Mouse (Mus musculus): ENCODE data around the gene Hhatl. TPM values are rescaled to one million over a fixed set of nuclear protein-coding genes. Genes with fewer than 3 reads are reported as not detected.
A peak's percentile ranks its signal among the peaks of the same experiment; 100 is the strongest.

Gene Hhatl
- polyA plus RNA-seq, 1 experiment from 2014 or later = 0.56 TPM

GRCm38 (mm10) chr9:121784801-121785200 lies 7.5 kb downstream of the Hhatl start:
- H3K4me3 ChIP-seq (ENCODE audit: low read length) = no peak overlapping the region
- no peak overlapping the region for H3K4me2 ChIP-seq (replicated peaks; ENCODE audit: low read depth, low read length)
- H3K4me1 ChIP-seq (ENCODE audit: insufficient read depth, low read length) = no peaks in the 10 kb centered on the region
- H3K9me3 ChIP-seq (ENCODE audit: low read length) = no peaks in the 10 kb centered on the region
- no peak for ATAC-seq (ENCODE audit: low FRiP score, low TSS enrichment)
- no peak overlapping the region for H3K27ac ChIP-seq (ENCODE audit: low read length)
- H3K9ac ChIP-seq (replicated peaks; ENCODE audit: low read length) = no peak overlapping the region
- H3K36me3 ChIP-seq (ENCODE audit: insufficient read depth, low read length) = no peaks in the 10 kb centered on the region
- 87% methylated on average over 12 of the region's 12 CpGs for WGBS
- no peaks in the 10 kb centered on the region for H3K27me3 ChIP-seq (ENCODE audit: insufficient read depth, low read length)

DNA sequence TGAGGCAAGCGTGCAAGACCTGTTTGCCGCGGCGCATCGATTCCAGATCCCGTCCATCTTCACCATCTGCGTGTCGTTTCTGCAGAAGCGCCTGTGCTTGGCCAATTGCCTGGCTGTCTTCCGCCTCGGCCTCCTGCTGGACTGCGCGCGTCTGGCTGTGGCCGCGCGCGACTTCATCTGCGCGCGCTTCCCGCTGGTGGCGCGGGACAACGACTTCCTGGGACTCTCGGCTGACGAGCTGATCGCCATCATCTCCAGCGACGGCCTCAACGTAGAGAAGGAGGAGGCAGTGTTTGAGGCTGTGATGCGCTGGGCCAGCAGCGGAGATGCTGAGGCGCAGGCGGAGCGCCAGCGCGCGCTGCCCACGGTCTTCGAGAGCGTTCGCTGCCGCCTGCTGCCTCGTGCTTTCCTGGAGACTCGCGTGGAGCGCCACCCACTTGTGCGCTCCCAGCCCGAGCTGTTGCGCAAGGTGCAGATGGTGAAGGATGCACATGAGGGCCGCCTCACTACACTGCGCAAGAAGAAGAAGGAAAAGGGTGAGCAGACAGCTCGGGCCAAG lies 14.2 kb downstream of the Hhatl start:
- H3K27ac ChIP-seq (ENCODE audit: low read length) = no peak overlapping the region
- peaks cover 31% of the 10 kb centered on the region for H3K27me3 ChIP-seq (ENCODE audit: insufficient read depth, low read length)
- H3K36me3 ChIP-seq (ENCODE audit: insufficient read depth, low read length) = no peaks in the 10 kb centered on the region
- ATAC-seq (ENCODE audit: low FRiP score, low TSS enrichment) = peak; percentile 43; the same call in 1 of the 2 replicates
- peak overlapping the region; percentile 35 for H3K4me3 ChIP-seq (ENCODE audit: low read length)
- H3K4me2 ChIP-seq (replicated peaks; ENCODE audit: low read depth, low read length) = peak overlapping the region; percentile 60
- H3K9ac ChIP-seq (replicated peaks; ENCODE audit: low read length) = no peak overlapping the region; the same call in 1 of the 2 replicates
- 17% methylated on average over 54 of the region's 54 CpGs for WGBS
- no peaks in the 10 kb centered on the region for H3K9me3 ChIP-seq (ENCODE audit: low read length)
- H3K4me1 ChIP-seq (ENCODE audit: insufficient read depth, low read length) = peaks cover 10% of the 10 kb centered on the region

DNA sequence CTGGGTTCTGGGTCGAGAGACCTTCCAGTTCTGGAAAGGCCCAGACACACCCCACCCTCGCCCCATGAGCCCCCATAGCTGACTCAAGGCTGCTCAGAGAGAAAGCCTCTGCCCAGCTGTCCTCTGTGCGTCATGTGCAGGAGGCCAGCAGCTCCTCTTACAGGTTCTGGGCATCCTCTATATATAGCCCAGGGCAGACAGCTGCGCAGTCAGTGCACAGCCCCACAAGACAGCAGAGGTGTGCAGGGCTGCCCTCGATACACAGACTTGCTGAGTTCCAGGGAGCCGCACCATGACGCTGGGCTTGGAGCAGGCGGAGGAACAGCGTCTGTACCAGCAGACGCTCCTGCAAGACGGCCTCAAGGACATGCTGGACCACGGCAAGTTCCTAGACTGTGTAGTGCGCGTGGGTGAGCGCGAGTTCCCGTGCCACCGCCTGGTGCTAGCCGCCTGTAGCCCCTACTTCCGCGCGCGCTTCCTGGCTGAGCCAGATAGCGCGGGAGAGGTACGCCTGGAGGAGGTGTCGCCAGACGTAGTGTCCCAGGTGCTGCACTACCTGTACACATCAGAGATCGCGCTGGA lies 14.7 kb downstream of the Hhatl start, which contains the start of gene Klhl40:
Klhl40 (plus strand) TSS at position 124 of the 582 bp plus-strand sequence.
- Histone ChIP-seq H3K36me3 (ENCODE audit: insufficient read depth, low read length) (no peaks in the 10 kb centered on the region), H3K4me3 (ENCODE audit: low read length) (peak within 1 kb of the TSS; percentile 35), H3K27me3 (ENCODE audit: insufficient read depth, low read length) (peaks cover 31% of the 10 kb centered on the region), H3K4me1 (ENCODE audit: insufficient read depth, low read length) (peaks cover 10% of the 10 kb centered on the region), H3K9ac (replicated peaks; ENCODE audit: low read length) (no peak within 1 kb of the TSS; the same call in 1 of the 2 replicates), H3K27ac (ENCODE audit: low read length) (no peak within 1 kb of the TSS), H3K4me2 (replicated peaks; ENCODE audit: low read depth, low read length) (peak within 1 kb of the TSS; percentile 60), H3K9me3 (ENCODE audit: low read length) (no peaks in the 10 kb centered on the region)
- WGBS = 18% methylated on average over 30 of the region's 30 CpGs
- ATAC-seq (ENCODE audit: low FRiP score, low TSS enrichment) = peak; percentile 29; the same call in 1 of the 2 replicates

DNA sequence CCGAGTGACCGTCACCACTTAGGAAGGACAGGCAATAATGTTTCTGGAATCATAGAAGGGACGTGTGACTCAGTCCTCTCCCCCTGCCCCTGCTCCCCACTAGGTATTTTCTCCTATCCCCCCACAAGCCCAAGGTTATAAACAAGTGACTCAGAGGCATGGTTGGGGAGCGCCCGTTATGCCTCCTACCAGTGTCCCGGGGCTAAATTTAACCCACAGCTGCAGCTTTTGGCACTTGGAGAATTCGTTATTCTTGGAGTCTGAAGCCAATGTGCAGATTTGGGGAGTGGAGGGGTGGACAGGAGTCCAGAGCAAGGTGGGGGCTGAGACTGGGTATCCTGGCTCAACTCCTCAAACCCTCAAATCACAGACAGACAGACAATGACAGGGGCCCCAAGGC lies 15.8 kb downstream of the Hhatl start:
- 80% methylated on average over 7 of the region's 7 CpGs for WGBS

DNA sequence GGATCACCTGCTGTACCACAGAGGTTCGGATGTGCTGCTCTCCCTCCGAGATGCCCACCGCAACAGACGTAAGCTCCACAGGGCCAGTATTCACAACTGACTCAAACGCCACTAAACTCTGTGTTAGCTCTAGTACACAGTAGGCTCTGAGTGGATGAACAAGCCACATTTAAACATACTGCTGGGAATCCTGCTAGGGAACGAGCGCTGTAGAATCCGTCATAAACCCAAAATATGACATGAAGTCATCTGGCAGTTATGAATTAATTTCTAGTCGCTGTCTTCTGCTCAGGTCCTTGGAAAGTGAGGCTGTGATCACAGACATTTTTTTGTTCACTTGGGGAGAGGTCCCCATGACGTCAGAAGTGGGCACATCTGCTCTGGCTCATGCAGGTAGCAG lies 16.4 kb downstream of the Hhatl start:
- Histone ChIP-seq H3K4me1 (ENCODE audit: insufficient read depth, low read length) (peaks cover 10% of the 10 kb centered on the region), H3K9me3 (ENCODE audit: low read length) (no peaks in the 10 kb centered on the region), H3K27ac (ENCODE audit: low read length) (no peak overlapping the region), H3K36me3 (ENCODE audit: insufficient read depth, low read length) (no peaks in the 10 kb centered on the region), H3K4me3 (ENCODE audit: low read length) (no peak overlapping the region), H3K4me2 (replicated peaks; ENCODE audit: low read depth, low read length) (no peak overlapping the region), H3K27me3 (ENCODE audit: insufficient read depth, low read length) (peaks cover 31% of the 10 kb centered on the region), H3K9ac (replicated peaks; ENCODE audit: low read length) (no peak overlapping the region)
- ATAC-seq (ENCODE audit: low FRiP score, low TSS enrichment) = no peak
- whole genome bisulfite sequencing = 79% methylated on average over 10 of the region's 10 CpGs

More for the DNA sequence above, 15.8 kb downstream of the Hhatl start:
- no peaks in the 10 kb centered on the region for H3K9me3 ChIP-seq (ENCODE audit: low read length)
- no peak overlapping the region for H3K9ac ChIP-seq (replicated peaks; ENCODE audit: low read length)
- no peaks in the 10 kb centered on the region for H3K36me3 ChIP-seq (ENCODE audit: insufficient read depth, low read length)
- H3K4me1 ChIP-seq (ENCODE audit: insufficient read depth, low read length) = peaks cover 10% of the 10 kb centered on the region
- no peak overlapping the region for H3K4me3 ChIP-seq (ENCODE audit: low read length)
- peaks cover 31% of the 10 kb centered on the region for H3K27me3 ChIP-seq (ENCODE audit: insufficient read depth, low read length)
- no peak overlapping the region for H3K4me2 ChIP-seq (replicated peaks; ENCODE audit: low read depth, low read length)
- ATAC-seq (ENCODE audit: low FRiP score, low TSS enrichment) = no peak
- H3K27ac ChIP-seq (ENCODE audit: low read length) = no peak overlapping the region

DNA sequence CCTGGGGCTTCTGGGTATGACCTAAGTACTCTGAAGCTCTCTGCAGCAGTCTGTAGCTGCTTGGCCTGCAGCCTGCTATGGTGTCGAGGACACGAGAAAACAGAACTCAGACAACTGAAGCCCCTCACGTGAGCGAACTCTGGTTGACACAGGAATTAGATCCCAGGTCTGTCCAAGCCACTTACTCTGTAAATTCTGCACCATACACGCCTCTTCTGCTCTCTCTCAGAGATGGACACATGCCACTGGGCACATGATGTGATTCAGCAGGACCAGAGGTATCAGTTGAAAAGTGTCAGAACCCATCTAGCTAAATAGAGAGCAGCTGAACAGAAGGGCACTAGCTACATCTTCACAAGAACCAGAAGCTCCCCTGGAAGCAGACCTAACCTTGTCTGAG lies 19.9 kb downstream of the Hhatl start:
- no peaks in the 10 kb centered on the region for H3K9me3 ChIP-seq (ENCODE audit: low read length)
- H3K9ac ChIP-seq (replicated peaks; ENCODE audit: low read length) = no peak overlapping the region
- H3K4me1 ChIP-seq (ENCODE audit: insufficient read depth, low read length) = no peaks in the 10 kb centered on the region; the same call in 1 of the 2 replicates
- 0 out of 2 replicates have a peak, but pooled peaks cover 8% of the 10 kb centered on the region for H3K36me3 ChIP-seq (ENCODE audit: insufficient read depth, low read length)
- ATAC-seq (ENCODE audit: low FRiP score, low TSS enrichment) = no peak
- H3K27me3 ChIP-seq (ENCODE audit: insufficient read depth, low read length) = peaks cover 11% of the 10 kb centered on the region
- H3K4me2 ChIP-seq (replicated peaks; ENCODE audit: low read depth, low read length) = no peak overlapping the region
- H3K27ac ChIP-seq (ENCODE audit: low read length) = no peak overlapping the region
- no peak overlapping the region for H3K4me3 ChIP-seq (ENCODE audit: low read length)
- 48% methylated on average over 5 of the region's 5 CpGs for WGBS

- WGBS = 92% methylated on average over 16 of the region's 16 CpGs
- H3K9me3 ChIP-seq (ENCODE audit: low read length) = no peaks in the 10 kb centered on the region
- no peak overlapping the region for H3K4me2 ChIP-seq (replicated peaks; ENCODE audit: low read depth, low read length)
- ATAC-seq (ENCODE audit: low FRiP score, low TSS enrichment) = no peak
- H3K36me3 ChIP-seq (ENCODE audit: insufficient read depth, low read length) = peaks cover 47% of the 10 kb centered on the region
- H3K4me1 ChIP-seq (ENCODE audit: insufficient read depth, low read length) = peaks cover 8% of the 10 kb centered on the region; the same call in 1 of the 2 replicates
- H3K4me3 ChIP-seq (ENCODE audit: low read length) = no peak overlapping the region
- no peak overlapping the region for H3K27ac ChIP-seq (ENCODE audit: low read length)
- no peak overlapping the region for H3K9ac ChIP-seq (replicated peaks; ENCODE audit: low read length)
- H3K27me3 ChIP-seq (ENCODE audit: insufficient read depth, low read length) = no peaks in the 10 kb centered on the region
These were observed 27.0 kb downstream of the Hhatl start for GRCm38 (mm10) chr9:121765166-121765855.

GRCm38 (mm10) chr9:121763716-121764115 lies 28.6 kb downstream of the Hhatl start:
- ATAC-seq (ENCODE audit: low FRiP score, low TSS enrichment) = no peak
- Histone ChIP-seq H3K9ac (replicated peaks; ENCODE audit: low read length) (no peak overlapping the region), H3K27ac (ENCODE audit: low read length) (no peak overlapping the region), H3K4me3 (ENCODE audit: low read length) (no peak overlapping the region), H3K27me3 (ENCODE audit: insufficient read depth, low read length) (no peaks in the 10 kb centered on the region), H3K36me3 (ENCODE audit: insufficient read depth, low read length) (peaks cover 47% of the 10 kb centered on the region), H3K9me3 (ENCODE audit: low read length) (no peaks in the 10 kb centered on the region), H3K4me2 (replicated peaks; ENCODE audit: low read depth, low read length) (no peak overlapping the region), H3K4me1 (ENCODE audit: insufficient read depth, low read length) (peaks cover 14% of the 10 kb centered on the region)
- WGBS = 90% methylated on average over 19 of the region's 19 CpGs

GRCm38 (mm10) chr9:121762761-121763160 lies 29.5 kb downstream of the Hhatl start:
- H3K4me2 ChIP-seq (replicated peaks; ENCODE audit: low read depth, low read length) = no peak overlapping the region
- H3K9ac ChIP-seq (replicated peaks; ENCODE audit: low read length) = no peak overlapping the region
- ATAC-seq (ENCODE audit: low FRiP score, low TSS enrichment) = no peak
- peaks cover 41% of the 10 kb centered on the region for H3K36me3 ChIP-seq (ENCODE audit: insufficient read depth, low read length)
- no peaks in the 10 kb centered on the region for H3K27me3 ChIP-seq (ENCODE audit: insufficient read depth, low read length)
- peaks cover 18% of the 10 kb centered on the region for H3K4me1 ChIP-seq (ENCODE audit: insufficient read depth, low read length)
- no peak overlapping the region for H3K4me3 ChIP-seq (ENCODE audit: low read length)
- WGBS = 91% methylated on average over 25 of the region's 25 CpGs
- no peak overlapping the region for H3K27ac ChIP-seq (ENCODE audit: low read length)
- no peaks in the 10 kb centered on the region for H3K9me3 ChIP-seq (ENCODE audit: low read length)

- Histone ChIP-seq H3K4me1 (ENCODE audit: insufficient read depth, low read length) (peaks cover 18% of the 10 kb centered on the region), H3K4me2 (replicated peaks; ENCODE audit: low read depth, low read length) (no peak overlapping the region), H3K9ac (replicated peaks; ENCODE audit: low read length) (no peak overlapping the region), H3K9me3 (ENCODE audit: low read length) (no peaks in the 10 kb centered on the region), H3K36me3 (ENCODE audit: insufficient read depth, low read length) (peaks cover 37% of the 10 kb centered on the region), H3K27ac (ENCODE audit: low read length) (no peak overlapping the region), H3K4me3 (ENCODE audit: low read length) (no peak overlapping the region), H3K27me3 (ENCODE audit: insufficient read depth, low read length) (no peaks in the 10 kb centered on the region)
- ATAC-seq (ENCODE audit: low FRiP score, low TSS enrichment) = no peak
- WGBS = 86% methylated on average over 10 of the region's 10 CpGs
These were observed 30.1 kb downstream of the Hhatl start for GRCm38 (mm10) chr9:121762248-121762647.
